Mouse (Mus musculus): ENCODE data around the gene Plxna2.
A peak's percentile ranks its signal among the peaks of the same experiment; 100 is the strongest.

Plxna2 gene

DNA sequence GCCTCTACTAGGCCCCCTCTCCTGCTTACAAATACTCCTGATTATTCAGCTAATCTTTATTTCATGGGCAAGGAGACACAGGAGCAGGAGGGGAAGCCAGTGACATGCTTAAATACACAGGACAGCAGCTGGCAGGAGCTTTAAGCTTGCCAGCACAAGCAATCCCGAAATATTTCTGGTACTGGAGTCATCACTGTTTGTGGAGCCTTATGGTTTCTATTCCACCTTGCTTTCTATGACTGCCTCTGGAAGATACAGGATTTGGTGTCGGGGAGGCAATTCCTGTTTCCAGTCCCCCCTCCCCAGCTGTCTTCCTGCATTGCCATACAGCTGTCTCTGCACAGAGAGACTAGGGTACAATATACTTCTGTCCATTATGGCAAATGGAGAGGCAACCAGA lies 4.7 kb downstream of the Plxna2 start:
- no peak for DNase-seq (ENCODE audit: inconsistent age in 2 of 2, low spot score in 1 of 2)

- no peak for DNase-seq (ENCODE audit: inconsistent age in 2 of 2, low spot score in 1 of 2)
Observed at GRCm38 (mm10) chr1:194623641-194624040, 5.6 kb downstream of the Plxna2 start.

DNA sequence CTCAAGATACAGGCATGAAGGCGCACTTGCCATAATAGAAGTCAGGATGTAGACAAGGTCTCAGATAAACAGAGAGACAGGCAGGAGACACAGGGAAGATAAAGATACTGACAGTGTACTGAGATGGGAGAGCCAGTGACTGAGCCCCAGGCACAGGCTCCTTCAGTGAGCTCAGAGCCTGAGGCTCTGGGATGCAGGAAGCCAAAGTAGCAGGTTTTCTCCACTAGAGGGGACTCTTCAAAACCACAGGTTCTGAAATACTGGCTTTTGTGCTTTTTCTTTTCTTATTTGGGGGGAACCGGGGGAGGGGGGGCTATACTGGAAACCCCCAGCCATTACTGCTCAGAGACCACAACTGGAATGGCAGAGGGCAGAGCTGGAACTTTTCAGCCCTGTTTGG lies 6.4 kb downstream of the Plxna2 start:
- DNase-seq (ENCODE audit: inconsistent age in 2 of 2, low spot score in 1 of 2): peak in 1 of 2 experiments; percentile 54

- DNase-seq (ENCODE audit: inconsistent age in 2 of 2, low spot score in 1 of 2): peak in 1 of 2 experiments; percentile 58
Observed at GRCm38 (mm10) chr1:194624973-194625372, 7.0 kb downstream of the Plxna2 start.

DNA sequence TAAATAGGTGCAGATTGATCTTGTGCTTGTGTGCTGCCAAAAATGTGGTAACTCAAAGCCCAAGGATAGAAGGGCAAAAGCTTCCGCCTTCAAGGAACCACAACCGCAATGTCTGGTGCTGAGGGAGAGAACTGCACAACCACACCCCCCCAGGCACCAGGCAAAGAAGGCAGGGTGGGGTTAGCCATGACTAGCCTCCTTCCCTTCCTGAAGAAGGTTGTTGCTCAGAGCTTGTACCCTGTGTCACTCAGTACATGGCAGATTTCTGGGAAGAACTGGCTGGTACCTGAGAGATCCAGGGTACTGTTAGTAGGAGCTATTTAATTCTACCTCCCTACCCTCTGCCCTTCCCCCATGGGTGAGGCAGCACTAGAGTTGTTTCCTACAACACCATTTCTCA lies 8.1 kb downstream of the Plxna2 start:
- no peak for DNase-seq (ENCODE audit: inconsistent age in 2 of 2, low spot score in 1 of 2)

- DNase-seq (ENCODE audit: inconsistent age in 2 of 2, low spot score in 1 of 2): no peak
Observed at GRCm38 (mm10) chr1:194627286-194627685, 9.3 kb downstream of the Plxna2 start.

DNA sequence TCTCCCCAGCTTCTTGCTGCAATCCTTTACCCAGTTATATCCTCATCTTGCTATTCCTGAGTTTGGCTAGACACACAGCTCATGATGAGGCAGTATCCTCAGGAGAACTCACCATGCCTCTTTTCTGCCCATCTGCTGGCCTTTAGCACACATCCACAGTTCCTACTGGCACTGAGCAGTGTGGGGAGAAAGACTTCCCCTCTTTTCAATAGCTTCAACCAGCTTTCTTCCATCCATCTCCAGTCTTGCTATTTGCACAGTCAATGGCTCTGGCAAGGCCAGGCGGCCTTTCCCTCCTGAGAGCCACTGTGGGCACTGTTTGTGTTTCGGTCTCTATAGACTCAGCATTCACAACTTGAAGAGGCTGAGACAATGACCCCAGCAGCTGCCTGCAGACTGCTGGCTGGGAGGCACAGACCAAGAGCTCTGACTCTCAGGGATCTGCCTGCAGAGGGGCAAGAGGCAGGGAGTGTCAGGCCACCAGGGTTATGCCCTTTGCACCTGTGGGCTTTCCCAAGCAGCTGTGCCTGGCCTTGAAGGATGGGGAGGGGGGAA lies 11.2 kb downstream of the Plxna2 start:
- DNase-seq (ENCODE audit: inconsistent age in 2 of 2, low spot score in 1 of 2): no peak

DNA sequence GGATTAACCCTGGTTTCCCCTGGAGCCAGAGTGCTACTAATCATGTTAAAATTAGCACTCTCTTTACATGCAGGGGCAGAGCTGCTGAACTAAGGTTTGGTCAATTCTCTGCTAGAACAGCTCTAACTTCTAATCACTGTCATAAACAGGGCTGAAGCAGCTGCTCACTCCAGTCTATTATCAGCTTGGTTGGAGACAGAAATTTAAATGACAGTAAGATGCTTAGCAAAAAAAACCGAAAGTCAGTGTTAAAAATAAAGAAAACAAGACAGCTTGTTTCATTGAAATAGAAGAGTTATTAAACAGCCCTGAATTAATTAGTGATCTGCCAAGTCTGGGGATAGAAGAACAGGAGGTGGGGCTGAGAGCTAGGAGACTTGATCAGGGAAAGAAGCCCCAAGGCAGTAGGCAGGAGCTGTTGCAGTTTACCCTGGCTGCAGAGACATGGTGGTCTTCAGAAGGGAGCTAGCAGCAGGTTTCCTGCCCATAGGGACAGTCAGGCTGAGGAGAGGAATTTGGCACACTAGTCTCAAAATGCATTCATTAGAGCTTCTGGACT lies 12.6 kb downstream of the Plxna2 start:
- no peak for DNase-seq (ENCODE audit: inconsistent age in 2 of 2, low spot score in 1 of 2)

DNA sequence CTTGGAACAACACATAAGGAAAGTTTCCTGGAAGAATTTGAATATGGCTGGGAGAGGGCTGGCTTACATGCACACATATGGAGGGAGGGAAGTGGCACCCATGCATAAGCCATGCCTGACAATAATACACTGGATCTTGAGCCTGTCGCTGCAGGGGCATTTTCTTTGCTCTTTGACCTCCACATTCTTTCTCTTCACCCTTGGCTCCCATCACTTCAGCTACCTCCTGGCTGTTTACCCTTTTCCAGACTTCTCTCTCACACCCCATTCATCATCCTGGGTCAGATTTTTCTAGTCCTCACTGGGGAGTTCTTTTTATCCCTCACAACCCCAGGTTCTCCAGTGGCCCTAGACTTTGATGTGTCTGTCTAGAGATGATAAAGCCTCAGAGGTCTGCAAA lies 13.6 kb downstream of the Plxna2 start:
- DNase-seq (ENCODE audit: inconsistent age in 2 of 2, low spot score in 1 of 2): no peak

DNA sequence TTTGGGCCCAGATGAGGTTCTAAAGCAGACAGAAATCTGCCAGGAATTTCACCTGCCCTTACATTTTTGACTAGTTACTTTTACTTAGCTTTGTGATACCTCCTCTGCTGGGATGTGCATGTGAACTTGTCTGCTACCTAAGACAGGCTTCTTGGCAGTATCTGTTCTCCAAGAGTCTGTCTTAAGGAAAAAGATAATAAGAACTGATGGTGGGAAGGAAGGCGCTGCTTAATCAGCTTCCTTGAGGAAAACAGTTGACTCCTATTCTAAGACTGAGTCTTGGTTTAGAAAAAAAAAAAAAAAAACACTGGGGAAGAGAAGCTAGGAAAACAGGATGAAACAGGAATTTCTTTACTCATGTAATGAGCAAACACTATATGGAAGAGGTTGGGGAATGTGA lies 14.0 kb downstream of the Plxna2 start:
- DNase-seq (ENCODE audit: inconsistent age in 2 of 2, low spot score in 1 of 2): no peak

GRCm38 (mm10) chr1:194635411-194635810 lies 17.4 kb downstream of the Plxna2 start:
- DNase-seq (ENCODE audit: inconsistent age in 2 of 2, low spot score in 1 of 2): peak; percentile 28 to 71

DNA sequence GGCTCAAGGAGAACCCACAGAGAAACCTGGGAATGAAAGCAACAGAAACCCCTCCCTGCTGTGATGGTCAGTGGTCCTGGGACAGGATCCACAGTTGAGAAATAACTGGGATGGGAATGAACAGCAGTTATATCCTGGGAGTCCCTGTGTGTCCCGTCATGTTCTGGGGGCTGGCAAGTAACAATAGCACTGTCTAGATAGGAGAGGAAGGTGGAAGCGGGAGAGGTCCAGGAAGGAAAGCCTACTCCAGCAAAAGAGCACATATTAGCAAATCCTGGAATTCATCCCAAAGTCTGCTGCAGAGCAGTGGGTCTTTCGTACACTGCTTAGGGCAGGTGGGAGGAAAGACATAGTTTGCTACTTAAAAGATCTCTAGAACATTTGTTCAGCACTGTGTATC lies 17.9 kb downstream of the Plxna2 start:
- peak in 1 of 2 experiments; percentile 46 for DNase-seq (ENCODE audit: inconsistent age in 2 of 2, low spot score in 1 of 2)

- DNase-seq (ENCODE audit: inconsistent age in 2 of 2, low spot score in 1 of 2): no peak
Observed at GRCm38 (mm10) chr1:194637391-194638304, 19.6 kb downstream of the Plxna2 start.

DNA sequence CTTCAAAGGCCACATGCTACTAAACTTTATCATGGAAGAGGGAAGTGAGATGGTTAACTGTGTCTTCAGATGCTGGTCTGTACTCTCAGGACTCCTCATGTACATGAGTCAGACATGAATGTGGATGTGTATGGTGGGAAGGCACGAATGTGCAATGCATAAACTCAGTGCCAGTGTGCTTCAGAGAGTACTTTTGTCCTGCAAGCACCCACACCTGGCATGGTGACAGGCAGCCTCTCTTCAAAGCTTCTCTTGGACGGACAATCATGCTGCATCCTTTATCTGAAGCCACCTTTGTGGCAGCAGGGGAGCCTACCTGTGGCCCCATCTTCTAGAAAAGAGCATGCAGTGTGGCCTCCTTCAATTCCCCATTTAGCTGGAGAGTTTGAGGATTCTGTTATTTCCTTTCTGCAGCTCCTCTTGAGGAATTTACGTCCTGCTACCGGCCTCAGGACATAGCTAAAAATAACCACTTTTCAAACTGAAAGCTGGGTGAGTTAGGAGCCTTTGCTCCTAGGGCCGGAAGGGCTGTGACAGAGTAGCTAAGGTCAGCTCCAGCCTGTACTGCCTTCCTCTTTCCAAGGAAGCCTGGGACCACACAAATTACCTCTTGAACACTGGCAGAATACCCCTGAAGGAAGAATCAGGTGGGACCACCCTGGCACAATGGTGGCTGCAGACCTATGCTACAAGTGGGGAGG lies 23.7 kb downstream of the Plxna2 start:
- DNase-seq (ENCODE audit: inconsistent age in 2 of 2, low spot score in 1 of 2): peak; percentile 31 to 69

DNA sequence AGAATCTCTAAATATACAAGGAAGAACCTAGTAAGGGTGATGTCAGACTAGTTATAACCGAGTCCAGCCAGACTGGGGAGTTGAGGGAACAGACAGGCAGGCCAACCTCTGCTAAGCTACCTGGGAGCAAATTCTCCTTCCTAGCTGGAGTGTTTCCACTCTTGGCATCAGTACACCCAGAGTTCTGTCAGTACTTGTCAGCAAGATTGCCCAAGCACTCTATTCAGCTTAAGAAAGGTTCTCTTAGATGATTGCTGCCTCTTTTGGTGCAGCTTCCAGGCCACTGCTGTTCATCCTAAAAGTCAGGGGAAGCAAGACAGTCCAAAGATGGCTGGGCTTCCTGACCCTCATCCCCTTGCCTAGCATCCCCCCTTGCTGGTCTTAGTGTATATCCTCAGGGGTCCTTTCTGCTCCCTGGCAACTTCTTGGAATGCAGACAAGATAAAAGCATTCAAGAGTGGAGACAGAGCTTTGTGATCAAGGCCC lies 24.3 kb downstream of the Plxna2 start:
- DNase-seq (ENCODE audit: inconsistent age in 2 of 2, low spot score in 1 of 2): no peak

- DNase-seq (ENCODE audit: inconsistent age in 2 of 2, low spot score in 1 of 2): no peak
Observed at GRCm38 (mm10) chr1:194643930-194644329, 25.9 kb downstream of the Plxna2 start.

GRCm38 (mm10) chr1:194645898-194646297 lies 27.9 kb downstream of the Plxna2 start:
- DNase-seq (ENCODE audit: inconsistent age in 2 of 2, low spot score in 1 of 2): no peak

GRCm38 (mm10) chr1:194650076-194650475 lies 32.1 kb downstream of the Plxna2 start:
- no peak for DNase-seq (ENCODE audit: inconsistent age in 2 of 2, low spot score in 1 of 2)

GRCm38 (mm10) chr1:194650566-194650965 lies 32.5 kb downstream of the Plxna2 start:
- no peak for DNase-seq (ENCODE audit: inconsistent age in 2 of 2, low spot score in 1 of 2)

DNA sequence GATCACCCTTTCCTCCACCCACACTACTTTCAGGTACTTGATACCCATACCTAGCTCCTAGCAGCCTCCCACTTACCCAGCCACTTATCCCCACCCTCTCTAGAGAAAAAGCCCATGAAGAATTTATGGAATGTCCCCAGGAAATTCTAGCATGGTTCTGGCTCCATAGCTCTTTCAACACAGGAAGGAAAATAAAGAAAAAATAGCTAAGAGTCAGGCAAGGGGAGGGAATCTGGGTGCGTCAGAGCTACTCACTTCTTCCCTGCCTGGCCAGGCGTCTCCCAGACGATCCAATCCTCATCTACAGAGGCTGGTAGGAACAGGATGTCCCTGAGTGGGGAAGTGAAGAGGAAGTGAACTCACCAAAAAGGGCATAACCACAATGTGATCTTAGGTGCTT lies 34.0 kb downstream of the Plxna2 start:
- DNase-seq (ENCODE audit: inconsistent age in 2 of 2, low spot score in 1 of 2): peak; percentile 38 to 63

- DNase-seq (ENCODE audit: inconsistent age in 2 of 2, low spot score in 1 of 2): peak; percentile 15 to 56
Observed at GRCm38 (mm10) chr1:194658459-194659160, 40.6 kb downstream of the Plxna2 start.
